In the genomic region with DNA sequence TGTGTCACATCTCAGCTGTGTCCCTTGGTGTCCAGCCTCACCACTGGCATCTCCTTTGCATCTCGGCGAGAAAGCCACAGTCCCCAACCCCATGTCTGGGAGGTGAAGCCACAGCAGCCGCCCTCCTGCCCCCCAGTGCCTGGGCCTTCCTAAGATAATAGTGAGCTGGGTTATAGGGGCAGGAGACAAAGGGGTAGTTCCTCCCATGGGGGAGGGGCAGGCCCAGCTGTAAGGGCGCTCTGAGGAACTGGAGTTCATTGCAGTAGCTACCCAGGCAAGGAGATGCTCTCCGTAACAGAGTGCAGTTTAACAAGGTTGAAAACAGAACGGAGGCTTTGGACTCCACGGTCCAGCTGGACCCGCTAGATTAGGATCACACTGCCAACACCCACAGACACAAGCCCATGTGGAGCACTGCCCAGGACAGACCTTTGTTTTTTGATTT, we compare ENCODE assay signal across 11 mouse cellular contexts.
DNase-seq lines count a peak whose midpoint lies in the region; ATAC-seq lines count a peak whose summit lies in the region.
"Had no signal": no experiment of that assay in that cellular context is flagged by ENCODE, and none has a peak within 500 bp of the region (broad histone marks: within the 10 kb centered on the region; RNA-seq: fewer than 3 reads in every experiment).

No protein-coding gene starts in this region.

- H3K4me3 ChIP-seq in embryonic facial prominence, embryonic 11.5 days (ENCODE audit: low read depth, low read length), result no peak overlapping the region
- no peak overlapping the region for H3K4me3 ChIP-seq in hindbrain, embryonic 15.5 days
- H3K4me3 ChIP-seq in neural tube, embryonic 13.5 days, result no peak overlapping the region
- no peak overlapping the region for H3K4me3 ChIP-seq in liver, embryonic 11.5 days (ENCODE audit: low read depth, low read length)
- H3K4me3 ChIP-seq: embryonic facial prominence, embryonic 12.5 days; limb, embryonic 12.5 days had no signal

- no peaks in the 10 kb centered on the region for H3K36me3 ChIP-seq in embryonic facial prominence, embryonic 11.5 days (replicated peaks; ENCODE audit: control insufficient read depth, insufficient read depth, low read depth, low read length)
- H3K36me3 ChIP-seq in hindbrain, embryonic 15.5 days, result no peaks in the 10 kb centered on the region
- no peaks in the 10 kb centered on the region for H3K36me3 ChIP-seq in neural tube, embryonic 13.5 days
- no peaks in the 10 kb centered on the region for H3K36me3 ChIP-seq in liver, embryonic 11.5 days (ENCODE audit: control insufficient read depth, insufficient read depth, low read length)
- H3K36me3 ChIP-seq: embryonic facial prominence, embryonic 12.5 days; limb, embryonic 12.5 days had no signal

- no peaks in the 10 kb centered on the region for H3K9me3 ChIP-seq in embryonic facial prominence, embryonic 11.5 days (replicated peaks; ENCODE audit: control insufficient read depth, low read length)
- H3K9me3 ChIP-seq in hindbrain, embryonic 15.5 days, result no peaks in the 10 kb centered on the region
- no peaks in the 10 kb centered on the region for H3K9me3 ChIP-seq in neural tube, embryonic 13.5 days
- H3K9me3 ChIP-seq in liver, embryonic 11.5 days (ENCODE audit: control insufficient read depth, low read length), result no peaks in the 10 kb centered on the region

- peak; percentile 9 for DNase-seq in lung, postnatal 36 days
- no peak for DNase-seq in lung, postnatal 14 days
- DNase-seq in embryonic facial prominence, embryonic 11.5 days (ENCODE audit: low spot score), result peak; percentile 13
- DNase-seq in liver, embryonic 11.5 days (ENCODE audit: low spot score), result no peak
- DNase-seq in lung, postnatal 10 days, result no peak
- DNase-seq in urinary bladder, postnatal 14 days (ENCODE audit: low spot score), result no peak

- ATAC-seq in embryonic facial prominence, embryonic 11.5 days (replicated peaks; ENCODE audit: insufficient number of reproducible peaks, low FRiP score, low TSS enrichment, low read depth), result no peak
- peak; percentile 35; the same call in 1 of the 2 replicates for ATAC-seq in hindbrain, embryonic 15.5 days (ENCODE audit: low FRiP score, low read depth)
- peak; percentile 30; the same call in 1 of the 2 replicates for ATAC-seq in neural tube, embryonic 13.5 days (ENCODE audit: low read depth)
- ATAC-seq in liver, embryonic 11.5 days (replicated peaks; ENCODE audit: low FRiP score), result no peak
- ATAC-seq: lung, postnatal 0 days had no signal

- no peak overlapping the region for H3K9ac ChIP-seq in embryonic facial prominence, embryonic 11.5 days (replicated peaks; ENCODE audit: low read length)
- H3K9ac ChIP-seq in hindbrain, embryonic 15.5 days, result no peak overlapping the region
- H3K9ac ChIP-seq in neural tube, embryonic 13.5 days, result peak overlapping the region; percentile 14; the same call in 1 of the 2 replicates
- H3K9ac ChIP-seq in liver, embryonic 11.5 days (ENCODE audit: low read depth, low read length), result no peak overlapping the region
- H3K9ac ChIP-seq: embryonic facial prominence, embryonic 12.5 days; limb, embryonic 12.5 days had no signal

- no peak overlapping the region for H3K4me2 ChIP-seq in embryonic facial prominence, embryonic 11.5 days (ENCODE audit: low read depth, low read length)
- H3K4me2 ChIP-seq in hindbrain, embryonic 15.5 days, result no peak overlapping the region
- H3K4me2 ChIP-seq in neural tube, embryonic 13.5 days, result peak overlapping the region; percentile 39
- no peak overlapping the region for H3K4me2 ChIP-seq in liver, embryonic 11.5 days

- 14% methylated on average over 8 of the region's 8 CpGs for whole genome bisulfite sequencing in embryonic facial prominence, embryonic 11.5 days
- WGBS in hindbrain, embryonic 15.5 days, result 6% methylated on average over 8 of the region's 8 CpGs
- 4% methylated on average over 8 of the region's 8 CpGs for WGBS in neural tube, embryonic 13.5 days
- 36% methylated on average over 8 of the region's 8 CpGs for WGBS in liver, embryonic 11.5 days

- no peak overlapping the region for H3K27ac ChIP-seq in embryonic facial prominence, embryonic 11.5 days (replicated peaks; ENCODE audit: low read depth, low read length)
- no peak overlapping the region for H3K27ac ChIP-seq in hindbrain, embryonic 15.5 days (replicated peaks)
- H3K27ac ChIP-seq in neural tube, embryonic 13.5 days (replicated peaks), result peak overlapping the region; percentile 61
- H3K27ac ChIP-seq in liver, embryonic 11.5 days (ENCODE audit: low read depth, low read length), result no peak overlapping the region
- H3K27ac ChIP-seq: embryonic facial prominence, embryonic 12.5 days; limb, embryonic 12.5 days had no signal

- no peaks in the 10 kb centered on the region for H3K27me3 ChIP-seq in embryonic facial prominence, embryonic 11.5 days (ENCODE audit: control insufficient read depth, insufficient read depth, low read length)
- H3K27me3 ChIP-seq in hindbrain, embryonic 15.5 days, result no peaks in the 10 kb centered on the region
- no peaks in the 10 kb centered on the region for H3K27me3 ChIP-seq in neural tube, embryonic 13.5 days
- H3K27me3 ChIP-seq in liver, embryonic 11.5 days (replicated peaks; ENCODE audit: control insufficient read depth, insufficient read depth, low read length), result no peaks in the 10 kb centered on the region
- H3K27me3 ChIP-seq: embryonic facial prominence, embryonic 12.5 days had no signal

- no peaks in the 10 kb centered on the region for H3K4me1 ChIP-seq in embryonic facial prominence, embryonic 11.5 days (ENCODE audit: control insufficient read depth, insufficient read depth, low read length)
- peaks cover 28% of the 10 kb centered on the region for H3K4me1 ChIP-seq in hindbrain, embryonic 15.5 days (replicated peaks)
- H3K4me1 ChIP-seq in neural tube, embryonic 13.5 days (replicated peaks), result peaks cover 33% of the 10 kb centered on the region
- H3K4me1 ChIP-seq in liver, embryonic 11.5 days (replicated peaks; ENCODE audit: control insufficient read depth, insufficient read depth, low read length), result no peaks in the 10 kb centered on the region

Comparison
In these comparisons a context has a peak if more than half of its experiments do, and no peak if none do; other contexts are left out.
1. DNase-seq: peak in lung, postnatal 36 days (single experiment) and embryonic facial prominence, embryonic 11.5 days (single experiment); none in lung, postnatal 14 days (single experiment), liver, embryonic 11.5 days (single experiment), lung, postnatal 10 days (single experiment) and urinary bladder, postnatal 14 days (single experiment).
2. ATAC-seq: peak in hindbrain, embryonic 15.5 days (single experiment) and neural tube, embryonic 13.5 days (single experiment); none in embryonic facial prominence, embryonic 11.5 days (single experiment) and liver, embryonic 11.5 days (single experiment).